Mouse (Mus musculus): Measurements from ENCODE around the gene Fen1. TPM values are rescaled to one million over a fixed set of nuclear protein-coding genes. Genes with fewer than 3 reads are reported as not detected.
"Not testable (repeated sequence)": the region's sequence is repeated elsewhere in the genome, so short reads cannot be mapped to it uniquely, and the experiment has no call there.

Gene Fen1
- polyA plus RNA-seq, 3 experiments from 2014 or later, result 51.3 to 106 (median 64.4) TPM

DNA sequence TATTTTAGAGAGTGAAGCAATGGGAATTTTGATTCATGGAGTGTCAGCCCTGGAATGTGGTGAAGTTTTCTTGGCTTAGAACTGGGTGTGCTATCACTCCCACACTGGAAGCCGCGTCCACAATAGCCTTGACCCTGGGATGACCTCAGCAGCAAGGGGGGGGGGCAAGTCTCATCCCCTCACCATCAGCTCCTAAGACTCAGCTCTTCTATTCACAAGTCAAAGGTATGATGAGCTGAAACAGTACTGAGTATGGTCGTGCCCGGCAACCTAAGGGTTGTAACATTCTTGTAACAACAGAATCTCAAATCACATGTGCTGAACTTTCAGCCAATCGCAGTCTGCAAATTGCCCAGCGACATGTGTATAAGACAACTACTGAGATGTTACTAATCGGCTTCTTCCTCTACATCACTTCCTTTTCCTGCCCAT is 27.0 kb downstream of the Fen1 start:
- no peak for ATAC-seq

DNA sequence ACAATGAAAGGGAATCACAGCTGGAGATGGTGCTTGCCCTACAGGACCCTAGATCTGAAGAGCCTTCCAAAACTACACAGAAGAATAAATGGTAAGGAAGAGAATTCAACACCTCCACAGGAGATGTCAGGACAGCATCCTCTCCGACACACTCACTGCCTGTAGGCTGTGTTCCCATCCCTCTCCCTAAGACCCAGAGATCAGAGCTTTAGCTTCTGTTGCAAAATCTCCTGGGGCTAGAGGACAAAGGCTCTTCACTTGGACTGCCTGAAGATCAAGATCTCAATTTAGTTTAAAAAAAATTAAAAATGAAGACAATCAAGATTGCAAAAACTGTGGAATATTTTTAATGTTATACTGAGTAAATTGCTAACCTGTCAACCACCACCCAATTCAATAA is 27.5 kb downstream of the Fen1 start:
- no peak for ATAC-seq

DNA sequence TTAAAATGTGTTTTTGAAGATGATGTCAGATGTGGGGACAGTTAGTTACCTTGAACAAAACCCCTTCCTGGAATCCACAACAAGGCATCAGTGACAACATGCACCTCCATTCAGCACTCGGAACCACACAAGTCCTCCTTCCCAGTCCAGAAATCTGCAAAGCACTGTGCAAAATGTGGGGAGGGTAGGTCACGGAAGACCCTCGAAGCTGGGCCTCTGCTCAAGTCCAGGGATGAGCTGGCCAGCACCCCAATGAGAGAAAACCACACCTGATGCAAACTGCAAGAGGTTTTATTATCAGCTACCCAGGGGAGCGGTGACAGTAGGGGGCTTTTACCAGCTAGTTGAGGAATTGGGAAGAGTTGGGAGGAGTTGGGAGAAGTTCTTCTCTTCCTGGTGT is 29.0 kb downstream of the Fen1 start:
- no peak for ATAC-seq

DNA sequence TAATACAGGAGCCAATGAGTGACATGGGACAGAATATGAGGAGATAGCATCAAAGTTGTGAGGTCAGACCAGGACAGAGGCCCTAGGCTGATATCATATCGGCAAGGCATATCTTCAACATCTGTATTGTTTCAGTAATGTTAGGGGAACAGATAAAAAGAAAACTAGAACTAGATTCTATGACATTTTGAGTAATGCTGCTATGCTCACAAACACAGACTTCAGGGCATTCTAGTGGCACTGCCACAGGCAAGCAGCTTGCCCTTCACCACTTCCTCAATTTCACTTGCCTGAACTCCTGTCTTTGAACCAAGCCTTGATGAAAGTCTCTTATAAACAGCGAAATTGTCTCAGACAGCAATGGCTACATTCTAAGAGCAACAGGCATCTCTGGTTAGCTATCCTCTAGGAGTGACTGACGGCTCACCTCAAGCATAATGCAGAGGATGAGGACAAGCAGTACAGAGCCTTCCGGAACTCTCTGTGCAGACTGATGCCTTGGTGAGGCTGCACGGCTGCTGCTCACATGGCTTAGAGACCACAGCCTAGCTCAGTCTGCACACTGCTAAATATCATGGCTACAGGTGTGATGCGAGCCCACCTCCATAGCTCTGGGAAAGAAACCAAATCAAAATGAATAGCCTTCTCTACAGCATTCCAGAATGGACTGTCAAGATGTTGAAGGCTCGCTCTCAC is 30.0 kb downstream of the Fen1 start:
- ATAC-seq, result no peak

DNA sequence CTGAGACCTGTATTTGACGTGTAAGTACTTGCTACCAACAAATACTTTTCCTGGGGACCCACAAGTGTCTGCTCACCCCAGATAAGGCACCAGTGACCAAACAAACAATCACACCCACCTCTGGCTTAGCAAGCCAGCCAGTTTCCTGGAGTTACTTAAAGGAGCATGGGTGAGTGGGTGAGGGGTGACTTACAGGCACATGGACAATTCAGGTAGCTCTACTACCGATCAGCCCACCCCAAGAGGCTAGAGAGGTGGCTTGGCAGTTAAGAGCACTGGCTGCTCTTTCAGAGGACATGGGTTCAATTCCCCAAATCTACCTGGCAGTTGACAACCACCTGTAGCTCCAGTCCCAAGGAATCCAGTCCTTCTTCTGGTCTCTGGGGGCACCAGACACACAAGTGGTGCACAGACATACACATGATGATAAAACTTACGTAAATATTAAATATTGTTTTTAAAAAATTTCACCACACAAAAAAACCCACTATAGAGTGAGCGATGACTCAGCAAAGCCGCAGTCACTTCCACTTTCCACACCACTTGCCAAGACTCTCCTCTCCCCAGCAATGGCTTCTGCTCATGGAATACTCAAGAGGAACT is 30.8 kb downstream of the Fen1 start:
- ATAC-seq, result no peak

DNA sequence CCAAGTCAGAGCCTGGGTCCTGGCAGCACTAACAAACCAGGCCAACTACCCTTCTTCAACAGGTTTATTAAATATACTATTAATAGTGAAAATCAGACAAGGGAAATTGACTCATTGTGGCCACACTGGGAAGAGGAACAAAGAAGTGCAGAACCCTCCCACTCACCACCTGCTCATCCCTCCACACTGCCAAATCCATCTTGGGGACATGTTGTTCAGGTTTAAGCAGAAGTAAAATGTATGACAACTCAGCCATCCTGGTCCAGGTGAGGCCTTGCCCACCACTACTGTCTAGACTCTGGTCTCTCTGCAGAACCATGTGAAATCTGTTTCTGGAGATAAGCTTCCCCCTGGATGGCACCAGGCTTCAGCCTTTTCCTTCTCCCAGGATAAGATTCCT is 32.1 kb downstream of the Fen1 start:
- no peak for ATAC-seq

DNA sequence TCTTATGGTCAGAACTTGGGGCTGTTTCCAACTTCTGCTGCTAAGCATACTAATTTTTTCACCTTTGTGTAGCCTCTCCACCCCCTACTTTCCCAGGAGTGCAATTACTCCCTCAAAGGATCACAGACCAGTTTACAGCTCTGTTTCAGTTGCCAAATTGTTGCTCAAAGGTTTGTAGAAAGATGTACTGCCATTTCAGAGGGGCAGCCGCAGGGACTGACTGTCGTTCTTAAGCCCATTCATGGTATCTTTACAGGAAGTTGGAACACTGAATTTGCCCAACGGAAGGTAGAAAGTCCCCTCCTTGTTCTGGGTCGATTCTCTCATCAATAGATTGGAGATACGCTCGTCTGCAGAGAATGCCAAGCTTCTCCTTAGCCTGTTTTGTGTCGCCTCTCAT is 32.6 kb downstream of the Fen1 start:
- no peak for ATAC-seq

DNA sequence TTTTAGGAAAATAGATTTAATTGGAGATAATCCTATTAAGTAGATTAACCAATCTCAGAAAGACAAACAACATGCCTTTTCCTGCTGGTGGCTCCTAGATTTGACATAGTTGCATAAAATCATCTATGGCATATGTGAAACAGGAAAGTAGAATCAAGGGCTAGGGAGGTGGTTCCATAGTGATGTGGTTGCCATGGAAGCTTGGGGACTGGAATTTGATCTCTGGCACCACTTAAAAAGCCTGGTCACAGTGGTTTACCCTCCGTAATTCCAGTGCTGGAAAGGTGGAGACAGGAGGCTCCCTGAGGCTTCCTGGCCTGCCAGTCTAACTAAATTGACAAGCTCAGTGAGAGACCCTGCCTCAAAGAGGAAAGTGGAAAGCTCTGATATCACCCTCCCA is 33.5 kb downstream of the Fen1 start:
- ATAC-seq, result no peak

DNA sequence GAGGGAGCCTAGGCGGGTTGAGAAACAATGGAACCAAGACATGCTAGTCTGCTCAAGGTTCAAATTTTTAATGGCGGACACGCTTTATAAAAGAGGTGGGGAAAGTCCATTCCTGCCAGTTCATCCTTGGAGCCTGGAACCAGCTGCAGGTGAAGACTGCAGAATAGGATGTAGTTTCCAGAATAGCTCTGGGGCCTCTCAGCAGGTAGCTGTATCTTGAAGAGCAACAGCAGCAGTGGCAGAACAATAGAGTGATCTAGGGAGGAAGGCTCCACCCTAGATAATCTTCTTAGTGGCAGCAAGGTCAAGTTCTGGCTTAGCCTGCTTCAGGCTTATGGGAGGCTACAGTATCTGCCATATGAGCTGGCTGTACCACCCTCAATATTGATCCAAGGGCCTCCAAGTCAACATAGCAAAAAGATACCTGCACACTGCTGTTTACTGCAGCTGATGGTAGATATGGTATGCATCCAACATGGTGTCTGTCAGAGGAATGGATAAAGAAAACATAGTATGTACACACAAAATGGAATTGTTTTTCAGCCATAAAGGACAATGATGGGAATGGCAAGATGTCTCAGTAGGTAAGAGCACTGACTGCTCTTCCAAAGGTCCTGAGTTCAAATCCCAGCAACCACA is 34.2 kb downstream of the Fen1 start:
- ATAC-seq, result not testable (repeated sequence)

DNA sequence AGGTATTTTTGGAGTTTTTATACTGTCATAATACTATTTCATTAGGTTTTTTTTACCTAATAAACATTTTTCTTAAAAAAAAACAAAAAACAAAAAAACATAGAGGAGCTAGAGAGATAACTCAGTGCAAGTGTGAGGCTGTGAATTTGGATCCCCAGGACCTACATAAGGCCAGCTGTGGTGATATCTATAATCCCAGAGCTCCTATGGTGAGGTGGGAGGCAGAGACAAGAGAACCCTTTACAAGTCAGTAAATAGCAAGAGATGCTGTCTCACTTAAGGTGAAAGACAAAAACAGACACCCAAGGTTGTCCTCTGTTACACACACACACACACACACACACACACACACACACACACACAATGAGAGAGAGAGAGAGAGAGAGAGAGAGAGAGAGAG is 34.8 kb downstream of the Fen1 start:
- no peak for ATAC-seq

DNA sequence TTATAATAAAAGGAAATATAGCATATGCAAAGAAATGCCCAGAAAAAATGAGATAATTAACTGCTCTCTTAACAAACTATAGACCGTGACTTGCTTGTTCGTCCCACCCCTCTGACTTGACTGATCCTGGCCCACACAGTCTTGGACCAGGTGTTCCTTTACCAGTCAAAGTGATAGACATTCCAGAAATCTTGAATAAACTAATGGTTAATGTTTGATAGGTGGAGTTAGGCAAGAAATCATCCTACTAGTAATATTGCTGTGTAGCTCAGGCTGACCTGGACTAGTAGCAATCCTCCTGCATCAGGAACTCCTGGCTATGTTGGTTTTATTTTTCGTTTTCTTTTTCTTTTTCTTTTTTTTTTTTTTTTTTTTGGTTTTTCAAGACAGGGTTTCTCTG is 35.5 kb downstream of the Fen1 start:
- ATAC-seq, result no peak

DNA sequence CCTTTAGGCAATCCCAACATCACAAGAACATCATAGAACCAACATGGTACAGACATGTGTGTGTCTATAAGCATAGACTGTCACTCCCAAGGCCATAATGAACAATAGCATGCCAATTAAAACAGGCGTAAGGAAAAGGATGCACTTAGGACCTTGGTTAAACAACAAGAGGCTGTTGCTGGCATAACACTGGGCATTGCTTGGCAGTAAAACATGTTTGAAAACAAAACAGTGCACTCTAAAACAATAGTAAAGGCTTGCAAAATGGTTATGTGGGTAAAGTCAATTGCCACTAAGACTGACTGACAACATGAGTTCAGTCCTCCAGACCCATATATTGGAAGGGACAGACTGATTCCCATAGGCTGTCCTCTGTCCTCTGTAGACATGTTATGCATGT is 36.0 kb downstream of the Fen1 start:
- ATAC-seq, result no peak

DNA sequence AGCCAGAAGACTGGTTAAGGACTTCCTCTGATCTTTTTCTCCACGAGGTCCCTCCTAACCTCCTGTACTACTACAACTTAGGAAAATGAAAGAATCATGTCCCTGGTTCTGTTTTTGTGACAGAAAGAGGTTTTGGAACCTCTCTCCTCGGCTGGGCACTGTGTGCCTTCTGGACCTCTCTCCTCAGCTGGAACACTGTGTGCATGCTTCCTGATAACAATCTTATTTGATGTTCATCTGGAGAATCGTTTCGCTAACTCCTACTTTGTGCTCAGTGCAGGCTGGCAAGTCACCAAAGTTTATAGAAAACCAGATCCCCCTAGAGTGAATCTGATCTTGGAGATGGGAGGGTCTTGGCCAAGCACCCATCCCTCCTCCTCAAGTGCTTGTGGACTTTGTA is 36.9 kb downstream of the Fen1 start:
- no peak for ATAC-seq

DNA sequence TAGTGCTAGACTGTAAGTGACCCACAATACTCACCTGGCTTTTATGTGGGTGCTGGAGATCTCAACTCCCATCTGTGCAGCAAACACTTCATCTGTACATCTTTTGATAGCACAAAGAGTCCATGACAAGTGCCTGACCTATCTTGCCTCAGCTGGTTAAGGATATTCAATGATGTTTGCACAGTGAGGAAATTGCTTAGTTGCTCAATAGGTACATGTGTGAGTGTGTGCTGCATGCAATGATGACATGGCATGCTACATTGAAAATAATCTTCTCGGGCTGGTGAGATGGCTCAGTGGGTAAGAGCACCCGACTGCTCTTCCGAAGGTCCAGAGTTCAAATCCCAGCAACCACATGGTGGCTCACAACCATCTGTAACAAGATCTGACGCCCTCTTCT is 38.0 kb downstream of the Fen1 start:
- ATAC-seq, result not testable (repeated sequence)

DNA sequence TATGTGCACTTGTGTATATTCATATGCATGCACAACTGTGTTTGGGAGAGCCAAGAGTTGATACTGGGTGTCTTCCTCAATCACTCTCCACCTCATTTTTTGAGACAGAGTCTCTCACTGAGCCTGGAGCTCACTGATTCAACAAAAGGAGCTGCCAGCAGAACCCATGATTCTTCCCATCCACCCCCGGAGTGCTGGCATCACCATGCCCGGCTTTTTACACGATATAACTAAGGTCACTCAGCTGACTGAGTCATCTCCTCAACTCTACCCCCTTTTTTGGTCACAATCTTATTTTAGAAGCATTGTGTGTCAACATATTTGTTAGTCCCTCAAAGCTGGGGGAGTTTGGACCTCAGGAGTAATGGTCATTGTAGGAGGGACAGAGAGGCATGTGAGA is 40.1 kb downstream of the Fen1 start:
- ATAC-seq, result no peak

DNA sequence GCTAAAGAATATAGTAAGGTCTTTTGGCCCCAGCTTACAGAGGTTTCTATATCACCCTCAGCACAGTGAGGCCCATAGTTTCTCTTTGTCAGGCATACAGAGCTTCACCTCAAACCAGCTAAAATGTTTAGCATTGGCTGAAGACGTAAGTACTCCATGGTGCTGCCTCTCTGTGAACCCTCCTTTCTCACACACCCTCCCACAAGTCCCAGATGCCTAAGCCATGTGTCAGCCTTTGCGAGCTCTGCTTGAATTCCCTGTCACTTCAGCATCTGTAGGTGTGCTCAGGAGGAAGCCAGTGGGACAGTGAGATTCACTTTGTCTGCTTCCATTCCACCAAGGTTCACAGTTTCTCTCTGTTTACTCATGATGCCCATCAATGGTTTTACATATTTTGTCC is 46.2 kb downstream of the Fen1 start:
- no peak for ATAC-seq

DNA sequence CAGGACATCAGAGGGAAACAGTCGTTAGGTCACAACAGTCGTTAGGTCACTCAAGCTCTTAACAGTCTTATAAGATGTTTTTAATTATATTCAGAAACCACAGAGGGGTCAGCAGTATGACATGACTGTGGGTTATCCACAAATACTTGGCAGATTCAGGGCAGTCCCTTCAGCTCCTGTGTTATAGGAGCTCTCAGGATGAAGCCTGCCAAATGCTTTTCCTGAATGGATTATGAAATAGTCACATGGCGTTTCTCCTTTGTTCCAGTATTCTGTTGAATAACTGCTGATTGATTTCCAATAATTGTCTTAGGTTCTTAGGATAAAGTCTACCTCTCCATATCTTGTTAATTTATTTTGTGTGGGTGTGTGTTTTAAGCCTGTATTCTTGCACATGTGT is 54.8 kb downstream of the Fen1 start:
- no peak for ATAC-seq

Other genes starting within 250 kb of the Fen1 start
- gene Fth1, start 223.6 kb downstream of the Fen1 start, polyA plus RNA-seq (2017; shearing (Covaris generic)), result 1,000 to 10,000 TPM; 1,678 to 2,599 (median 2,226) TPM
- under 1 TPM in 1 of 3 experiments, not detected in 2; 0.21 TPM for gene Best1, start 202.5 kb downstream of the Fen1 start, polyA plus RNA-seq (2017; shearing (Covaris generic))
- gene Rab3il1, start 202.5 kb downstream of the Fen1 start, polyA plus RNA-seq (2017; shearing (Covaris generic)), result not detected
- gene Fads3, start 162.6 kb downstream of the Fen1 start, polyA plus RNA-seq (2017; shearing (Covaris generic)), result not detected
- under 1 TPM in 1 of 3 experiments, not detected in 2; 0.15 TPM for gene Fads2, start 102.4 kb downstream of the Fen1 start, polyA plus RNA-seq (2017; shearing (Covaris generic))
- gene Fads1, start 21.3 kb downstream of the Fen1 start, polyA plus RNA-seq (2017; shearing (Covaris generic)), result 1 to 10 TPM; 5.4 to 6.0 (median 5.7) TPM
- gene Tmem258, start 155 bp downstream of the Fen1 start, polyA plus RNA-seq (2017; shearing (Covaris generic)), result 100 to 1,000 TPM; 337 to 380 (median 368) TPM
- gene Myrf, start 36.6 kb upstream of the Fen1 start, polyA plus RNA-seq (2017; shearing (Covaris generic)), result not detected
- under 1 TPM in 1 of 3 experiments, not detected in 2; 0.11 TPM for gene Dagla, start 100.7 kb upstream of the Fen1 start, polyA plus RNA-seq (2017; shearing (Covaris generic))
- gene Syt7, start 184.9 kb upstream of the Fen1 start, polyA plus RNA-seq (2017; shearing (Covaris generic)), result under 1 TPM in 1 of 3 experiments, not detected in 2; 0.05 TPM

Measured in inflammation-experienced regulatory T-cells, adult 6 months (primary cell).